Mouse (Mus musculus) mouse trophoblast stem cell (cell line): ENCODE measurements around the gene Bpifb4.

Source experiments
- in situ Hi-C, 2 experiments: fragments of 300-500 bp; cut with MseI, MboI; formaldehyde crosslinking; loops; 2 replicates in 1 of 2; 3 replicates in 1 of 2; pipeline ENCODE4 v1.15.1; 2025

The Bpifb4 gene

GRCm38 (mm10) chr2:153937843-153938242 is at the start of gene Bpifb4:
Gene Bpifb4, plus strand, starts transcription at chr2:153938212.
- in situ Hi-C loops = no loop called here

DNA sequence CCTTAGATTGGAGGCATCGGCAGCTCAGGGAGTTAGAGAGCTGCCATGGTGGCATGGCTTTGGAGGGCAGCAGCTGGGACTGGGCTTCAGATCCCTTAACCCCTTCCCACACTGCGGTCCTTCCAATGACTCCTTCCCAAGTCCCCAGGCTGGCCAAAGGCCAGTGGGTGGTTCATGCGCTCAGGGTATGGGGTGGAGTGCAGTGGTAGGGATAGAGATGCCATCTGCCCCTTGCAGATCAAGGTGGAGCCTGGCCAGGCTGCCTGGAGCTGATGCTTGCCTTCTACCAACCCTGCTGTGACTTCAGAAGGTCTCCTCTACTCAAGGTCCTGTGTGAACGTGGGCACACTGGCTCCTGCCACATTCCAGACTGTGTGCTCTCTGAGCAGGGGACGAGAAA is 38.9 kb upstream of the Bpifb4 start:
- in situ Hi-C loops = no loop called here

GRCm38 (mm10) chr2:153900088-153900487 is 37.9 kb upstream of the Bpifb4 start, which contains the start of gene Bpifb6:
Gene Bpifb6, plus strand, starts transcription at chr2:153900388.
- in situ Hi-C loops = no loop called here

GRCm38 (mm10) chr2:153902726-153903125 is 35.3 kb upstream of the Bpifb4 start:
- in situ Hi-C loops = no loop called here

DNA sequence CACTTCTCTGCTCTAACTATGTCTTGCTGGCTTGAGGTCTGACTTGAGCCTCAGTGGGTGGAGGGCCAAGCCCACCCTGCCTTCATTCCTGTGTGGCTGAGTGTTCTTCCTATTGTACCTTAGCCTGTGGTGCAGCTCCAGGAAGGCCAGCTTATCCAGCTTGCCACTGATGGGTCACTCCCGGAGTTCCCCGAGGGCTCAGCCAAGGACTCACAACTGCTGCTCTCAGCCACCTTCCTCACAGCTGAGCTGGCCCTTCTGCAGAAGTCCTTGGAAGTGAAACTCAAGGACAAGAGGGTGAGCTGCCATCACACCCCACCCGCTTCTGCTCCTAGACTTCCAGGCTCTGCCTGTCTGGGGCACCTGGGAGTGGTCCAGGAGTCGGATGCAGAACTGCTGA is 31.4 kb upstream of the Bpifb4 start:
- in situ Hi-C loops = no loop called here

DNA sequence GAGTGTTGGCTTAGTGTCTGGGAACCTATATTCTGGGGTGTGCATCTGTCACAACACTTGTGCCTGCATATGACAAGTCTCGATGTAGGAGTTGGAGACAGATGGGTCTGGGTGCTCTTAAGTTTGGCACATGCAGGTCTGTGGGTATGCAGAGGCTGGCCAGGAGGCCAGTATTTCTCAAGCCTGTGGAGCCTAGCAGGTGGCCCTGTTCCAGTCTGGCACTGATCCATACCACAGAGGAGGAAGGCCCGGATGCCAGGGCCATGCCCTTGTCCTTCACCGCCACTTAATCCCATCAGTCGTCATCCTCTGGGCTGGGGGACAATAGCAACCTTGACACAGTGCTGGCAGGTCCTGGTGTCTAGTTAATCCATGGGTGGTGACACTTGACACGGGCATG is 23.9 kb upstream of the Bpifb4 start:
- in situ Hi-C loops = no loop called here

DNA sequence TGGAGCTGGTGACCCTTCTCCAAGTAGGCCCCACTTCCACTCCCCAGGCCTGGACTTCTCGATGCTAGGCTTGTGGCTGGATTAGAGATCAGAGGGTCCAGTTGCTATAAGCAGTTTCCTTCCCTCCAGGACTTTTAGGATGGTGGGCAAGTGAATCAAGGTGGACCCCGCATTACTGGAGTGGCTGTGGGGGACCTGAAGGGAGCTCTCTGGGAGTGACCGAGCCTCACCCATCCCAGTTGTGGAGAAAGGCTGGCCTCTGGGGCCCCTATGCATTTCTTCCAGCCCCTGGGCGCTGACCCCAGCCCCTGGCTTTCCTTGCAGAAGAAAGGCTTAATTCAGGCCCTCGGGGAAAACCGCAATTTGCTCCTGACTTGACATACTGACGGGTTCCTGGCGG is 20.1 kb upstream of the Bpifb4 start, which contains the start of gene Bpifb3:
Bpifb3 (plus strand) TSS at position 301 of the 400 bp plus-strand sequence.
- in situ Hi-C loops = no loop called here

GRCm38 (mm10) chr2:153921246-153921645 is 16.8 kb upstream of the Bpifb4 start:
- in situ Hi-C loops = no loop called here

- in situ Hi-C loops = no loop called here
Measured at GRCm38 (mm10) chr2:153929871-153930413, 8.1 kb upstream of the Bpifb4 start.

- in situ Hi-C loops = no loop called here
Measured at GRCm38 (mm10) chr2:153931125-153931524, 6.9 kb upstream of the Bpifb4 start.

DNA sequence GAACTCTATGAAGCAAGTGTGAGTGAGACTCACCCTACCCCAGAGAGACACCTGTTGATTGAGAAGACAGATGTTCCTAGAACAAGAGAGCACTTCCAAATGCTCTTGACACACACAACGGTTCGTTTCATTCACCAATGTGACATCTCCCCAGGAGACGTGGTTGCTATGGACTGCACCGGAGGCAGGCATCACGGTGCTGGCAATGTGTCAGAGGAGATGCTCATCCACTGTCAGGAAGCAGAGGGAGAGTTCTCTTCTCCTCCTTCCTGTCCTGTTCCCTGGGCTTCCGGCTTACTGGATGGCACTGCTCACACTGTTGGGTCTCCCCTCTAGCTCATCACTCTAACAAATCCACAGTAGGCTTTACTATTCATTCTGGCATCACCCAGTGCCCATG is 4.7 kb upstream of the Bpifb4 start:
- in situ Hi-C loops = no loop called here

DNA sequence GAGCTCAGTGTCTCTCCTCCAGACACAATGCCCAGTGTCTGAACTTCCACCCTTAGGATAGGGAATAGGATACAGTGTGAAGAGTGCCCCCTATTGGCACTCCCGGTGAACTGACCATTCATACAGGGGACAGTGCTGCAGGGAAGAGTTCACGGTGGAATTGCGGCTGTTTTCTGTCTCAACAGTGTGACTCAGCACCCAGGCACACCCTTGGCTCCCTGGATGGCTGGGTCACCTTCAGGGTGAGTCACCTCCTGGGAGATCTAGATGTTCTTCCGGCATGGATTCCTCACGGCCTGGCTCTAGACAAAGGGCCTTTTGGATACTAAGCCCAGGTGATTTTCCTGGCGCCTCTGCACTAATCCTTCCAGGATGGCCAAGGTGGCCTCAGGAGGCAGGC is 2.7 kb upstream of the Bpifb4 start:
- in situ Hi-C loops = no loop called here

- in situ Hi-C loops = no loop called here
Measured at GRCm38 (mm10) chr2:153943537-153943936, 5.5 kb downstream of the Bpifb4 start.

- in situ Hi-C loops = no loop called here
Measured at GRCm38 (mm10) chr2:153944567-153944966, 6.6 kb downstream of the Bpifb4 start.

DNA sequence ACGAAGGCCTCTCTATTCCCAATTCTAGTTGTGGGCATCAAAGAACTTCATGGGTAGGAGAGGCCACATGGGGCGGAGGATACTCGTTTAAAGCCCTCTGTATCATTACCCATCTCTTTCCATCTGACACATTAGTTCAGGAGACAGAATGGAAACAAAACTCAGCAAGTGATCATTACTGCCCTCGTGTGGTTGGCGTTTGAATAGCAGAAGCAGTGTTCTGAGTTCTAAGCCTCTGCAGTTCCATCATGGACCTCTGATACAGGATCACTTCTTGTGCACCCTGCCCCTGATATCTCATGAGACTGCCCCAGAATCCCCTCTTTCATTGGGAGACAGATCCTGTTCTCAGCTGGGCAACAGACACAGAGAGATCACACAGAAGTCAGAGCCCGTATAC is 14.9 kb downstream of the Bpifb4 start:
- in situ Hi-C loops = no loop called here

- in situ Hi-C loops = no loop called here
Measured at GRCm38 (mm10) chr2:153953836-153954235, 15.8 kb downstream of the Bpifb4 start.

DNA sequence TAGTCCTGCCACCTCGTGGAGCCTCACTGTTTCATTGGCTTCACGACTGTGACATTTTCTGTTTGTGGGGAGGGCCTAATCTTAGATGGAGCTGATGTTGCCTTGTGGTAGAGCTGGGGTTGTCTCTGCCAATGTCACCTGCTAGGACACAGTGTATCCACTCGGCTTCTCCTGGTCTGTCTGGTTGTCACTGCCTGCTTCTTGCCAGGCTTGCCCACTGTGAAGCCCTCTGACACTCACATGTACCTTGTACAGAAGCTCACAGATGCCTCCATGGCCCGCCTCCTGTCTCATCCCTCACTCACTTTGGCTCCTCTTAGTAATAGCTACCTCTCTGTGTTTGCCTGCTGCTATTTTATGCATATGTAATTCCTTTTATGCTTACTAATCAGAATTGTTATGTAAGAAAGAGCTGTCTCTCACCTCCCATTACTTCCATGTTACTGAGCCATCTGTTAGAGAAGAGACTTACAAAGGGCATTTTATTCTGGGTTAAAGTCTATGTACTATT is 24.9 kb downstream of the Bpifb4 start:
- in situ Hi-C loops = no loop called here

- in situ Hi-C loops = no loop called here
Measured at GRCm38 (mm10) chr2:153963334-153963733, 25.3 kb downstream of the Bpifb4 start.

GRCm38 (mm10) chr2:153970221-153970620 is 32.2 kb downstream of the Bpifb4 start:
- in situ Hi-C loops = no loop called here

GRCm38 (mm10) chr2:153974582-153974981 is 36.6 kb downstream of the Bpifb4 start, which contains the start of gene Bpifa6:
Gene Bpifa6, plus strand, starts transcription at chr2:153974945.
- in situ Hi-C loops = no loop called here

GRCm38 (mm10) chr2:153995770-153996169 is 57.8 kb downstream of the Bpifb4 start:
- in situ Hi-C loops = no loop called here

GRCm38 (mm10) chr2:154000501-154000900 is 62.5 kb downstream of the Bpifb4 start:
- in situ Hi-C loops = no loop called here

DNA sequence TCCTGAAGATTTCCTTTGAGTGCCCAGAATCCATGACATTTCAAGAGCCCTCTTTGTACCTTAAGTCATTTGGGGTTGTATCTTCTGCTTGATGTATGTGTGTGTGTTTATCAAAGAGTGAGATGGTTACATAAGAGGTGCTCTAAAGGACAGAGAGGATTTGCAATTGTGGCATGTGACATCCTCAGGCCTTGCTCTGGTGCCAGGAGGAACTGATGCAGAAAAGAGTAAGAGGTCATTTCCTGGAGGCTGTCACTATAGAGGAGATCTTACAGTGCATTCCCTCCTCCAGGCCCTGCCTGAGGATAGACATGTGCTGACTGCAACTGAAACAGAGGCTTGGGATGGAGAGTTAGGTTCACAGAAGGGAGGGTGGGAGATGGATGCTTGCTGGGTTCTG is 63.0 kb downstream of the Bpifb4 start:
- in situ Hi-C loops = no loop called here

- in situ Hi-C loops = no loop called here
Measured at GRCm38 (mm10) chr2:154004456-154004855, 66.4 kb downstream of the Bpifb4 start.
